Mouse (Mus musculus) lung, postnatal 0 days (tissue): Measurements from ENCODE around the gene Cited2.

Source experiments
- CTCF ChIP-seq: IDR thresholded peaks from 2 replicates; pipeline ENCODE4 v1.5.1; 2016; ENCODE audit warnings: antibody characterized with exemption, mild to moderate bottlenecking
- EP300 ChIP-seq: IDR thresholded peaks from 2 replicates; pipeline ENCODE4 v1.6.1; 2016; ENCODE audit warnings: antibody characterized with exemption, mild to moderate bottlenecking, control low read depth

DNA sequence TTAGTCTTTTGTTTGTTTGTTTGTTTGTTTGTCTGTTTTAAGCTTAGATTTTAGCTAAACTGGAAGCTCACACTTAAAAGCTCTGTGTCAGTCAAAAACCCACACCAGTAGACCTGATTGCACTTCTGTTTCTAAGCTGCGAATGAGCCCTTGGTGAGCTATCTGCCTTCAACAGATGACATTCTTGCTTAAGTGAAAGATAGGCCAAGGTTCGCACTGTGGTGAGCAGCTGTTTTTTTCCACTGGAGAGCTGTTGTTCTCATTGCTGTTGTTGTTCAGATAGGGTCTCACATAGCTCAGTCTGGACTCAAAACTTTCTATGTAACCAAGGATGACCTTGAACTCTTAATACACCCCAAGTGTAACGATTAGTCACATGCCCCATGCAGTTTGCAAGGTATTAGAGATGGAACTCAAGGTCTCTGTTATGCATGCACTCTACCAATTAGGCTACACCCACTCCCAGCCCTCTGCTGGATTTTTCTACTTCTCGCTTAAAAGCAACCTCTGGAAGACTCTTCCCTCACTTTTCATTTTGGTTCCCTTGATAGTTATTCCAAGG is 3.9 kb upstream of the Cited2 start:
- TF ChIP-seq CTCF = no peak
- no peak for TF ChIP-seq EP300
